Mouse (Mus musculus) heart, adult 2 months (tissue): ENCODE results near the gene Prpf3. TPM values are rescaled to one million over a fixed set of nuclear protein-coding genes. Genes with fewer than 3 reads are reported as not detected.

Experiments
- DNase-seq, 2 experiments: peaks; one replicate each; pipeline ENCODE4 v3.0.0; 2021
- H3K27ac ChIP-seq: fragments of 200-600 bp; 2 replicates; pipeline ENCODE4 v1.8.1; 2022
- H3K27me3 ChIP-seq: fragments of 200-500 bp; 2 replicates; pipeline ENCODE4 v1.6.1; 2012; ENCODE audit warnings: mild to moderate bottlenecking, low read length, inconsistent platforms, mixed read lengths; ENCODE audit not compliant: control insufficient read depth, insufficient read depth
- H3K36me3 ChIP-seq: fragments of 200-500 bp; 2 replicates; pipeline ENCODE4 v1.6.1; 2012; ENCODE audit warnings: low read length, inconsistent platforms; ENCODE audit not compliant: control insufficient read depth, insufficient read depth
- H3K4me1 ChIP-seq: fragments of 200-500 bp; 2 replicates; pipeline ENCODE4 v1.6.1; 2011; ENCODE audit warnings: low read length; ENCODE audit not compliant: control insufficient read depth, insufficient read depth
- H3K4me3 ChIP-seq: fragments of 200-600 bp; 2 replicates; pipeline ENCODE4 v1.8.1; 2022
- H3K79me2 ChIP-seq: fragments of 200-500 bp; replicated peaks from 2 replicates; pipeline ENCODE4 v1.6.1; 2012; ENCODE audit warnings: mild to moderate bottlenecking, inconsistent platforms, low read length, moderate library complexity, mixed read lengths; ENCODE audit not compliant: control insufficient read depth, insufficient read depth
- H3K9ac ChIP-seq: fragments of 200-500 bp; 2 replicates; pipeline ENCODE4 v1.6.1; 2012; ENCODE audit warnings: low read depth, mild to moderate bottlenecking, control low read depth, inconsistent platforms, low read length, mixed read lengths
- CTCF ChIP-seq: fragments of 200-600 bp; IDR thresholded peaks from 2 replicates; pipeline ENCODE4 v1.8.1; 2022; ENCODE audit warnings: antibody characterized with exemption, mild to moderate bottlenecking, moderate library complexity
- EP300 ChIP-seq: fragments of 200-500 bp; IDR thresholded peaks from 2 replicates; pipeline ENCODE4 v1.6.1; 2011; ENCODE audit warnings: low read depth, low read length, control low read depth; ENCODE audit not compliant: insufficient read depth
- POLR2A ChIP-seq: fragments of 200-500 bp; IDR thresholded peaks from 2 replicates; pipeline ENCODE4 v1.6.1; 2011; ENCODE audit warnings: mild to moderate bottlenecking, low read depth, low read length, control low read depth; ENCODE audit not compliant: insufficient read depth
- WGBS: fragments of 180-500 bp; shearing (Covaris S2); methylation state at CpG from one replicate; pipeline ENCODE4 v1.1.7; 2018; 5-methylcytosine and 5-hydroxymethylcytosine counted together
- intact Hi-C: fragments of 180-260 bp; cut with DNase I; formaldehyde crosslinking; loops from one replicate; pipeline ENCODE4 v1.15.1; 2025
- polyA plus RNA-seq: library from polyadenylated mRNA; depleted of rRNA; stranded (reverse); fragments of >200 nt; gene quantifications from 2 replicates; pipeline ENCODE4 v1.2.3, GENCODE M21; 2012
- total RNA-seq, 2 experiments: library from RNA; stranded (reverse); gene quantifications; 2 replicates each; pipeline ENCODE4 v1.2.3; 2021

Gene Prpf3
- total and polyA plus RNA-seq, 3 experiments, result 9.3 to 24.0 (median 19.4) TPM

DNA sequence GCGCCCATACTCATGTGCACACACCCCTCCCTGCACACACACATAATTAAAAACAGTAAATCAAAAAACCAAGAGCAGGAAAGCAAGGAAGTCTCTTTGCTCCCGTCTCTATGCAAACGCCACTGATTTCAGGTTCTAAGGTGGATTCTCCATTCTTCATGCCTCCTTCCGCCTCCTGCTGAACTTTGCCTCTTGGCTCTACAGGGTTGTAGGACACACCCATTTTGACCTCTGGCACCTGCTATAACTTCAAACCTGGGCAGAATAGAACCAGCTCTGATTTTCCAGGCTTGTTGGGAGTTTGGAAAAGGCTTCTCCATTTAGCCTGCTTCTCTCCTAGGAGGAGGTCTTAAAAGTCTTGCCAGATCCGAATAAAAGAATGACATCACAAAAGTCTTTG lies 28.7 kb upstream of the Prpf3 start:
- intact Hi-C loops, result loop anchor here (5.0 kb wide), 1 partner anchor 168 kb away; no protein-coding TSS in a partner anchor
- no peaks in the 10 kb centered on the region for H3K27me3 ChIP-seq

DNA sequence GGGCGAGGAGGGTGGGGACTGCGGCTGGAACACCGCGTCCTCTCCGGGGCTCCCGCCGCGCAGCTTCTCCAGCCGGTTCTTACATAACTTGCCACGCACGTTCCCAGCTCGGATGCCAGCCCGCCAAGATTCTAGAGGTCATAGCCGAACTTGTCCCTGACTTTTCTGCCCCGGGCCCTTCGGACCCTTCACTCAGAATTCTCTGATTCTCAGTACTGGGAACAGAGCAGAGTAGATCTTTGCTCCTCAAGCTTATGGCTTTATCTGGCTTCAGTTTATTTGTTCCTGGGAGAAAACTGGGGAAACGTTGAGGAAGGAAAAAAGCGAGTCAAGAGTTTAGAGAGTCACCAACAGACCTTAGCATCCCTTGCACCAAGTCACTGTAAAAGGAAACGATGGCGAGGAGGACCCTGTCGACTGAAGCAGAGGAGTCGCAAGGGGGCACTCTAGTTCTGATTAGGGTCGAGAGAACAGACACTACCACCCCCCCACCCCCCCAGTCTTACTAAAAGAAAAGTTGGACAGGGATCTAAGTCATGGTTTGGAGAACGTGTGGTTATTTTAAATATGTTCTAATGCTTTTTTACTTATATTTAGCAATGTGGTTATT lies 27.2 kb upstream of the Prpf3 start:
- H3K27ac ChIP-seq, result peak overlapping the region; percentile 66
- intact Hi-C loops, result loop anchor here (1.0 to 5.0 kb wide), 2 partner anchors 24 to 169 kb away; no protein-coding TSS in a partner anchor
- no peaks in the 10 kb centered on the region for H3K27me3 ChIP-seq
- DNase-seq, result peak; percentile 72 to 76
- TF ChIP-seq CTCF (peak; percentile 82), EP300 (0 out of 2 replicates have a peak, but pooled peaks have one; percentile 17), POLR2A (no peak)
- peaks cover 3% of the 10 kb centered on the region for H3K4me1 ChIP-seq
- H3K4me3 ChIP-seq, result peak overlapping the region; percentile 66
- H3K9ac ChIP-seq, result peak overlapping the region; percentile 68
- WGBS, result under 1% methylated on average over 24 of the region's 24 CpGs
- no peaks in the 10 kb centered on the region for H3K79me2 ChIP-seq
- H3K36me3 ChIP-seq, result 0 out of 2 replicates have a peak, but pooled peaks cover 3% of the 10 kb centered on the region

More for the DNA sequence above, 28.7 kb upstream of the Prpf3 start:
- DNase-seq, result no peak
- Histone ChIP-seq H3K27ac (no peak overlapping the region), H3K4me3 (no peak overlapping the region), H3K79me2 (no peaks in the 10 kb centered on the region), H3K36me3 (0 out of 2 replicates have a peak, but pooled peaks cover 3% of the 10 kb centered on the region), H3K9ac (no peak overlapping the region), H3K4me1 (peaks cover 3% of the 10 kb centered on the region)
- WGBS, result 93% methylated on average over 5 of the region's 5 CpGs
- TF ChIP-seq CTCF, result no peak
- no peak for TF ChIP-seq EP300
- TF ChIP-seq POLR2A, result no peak

DNA sequence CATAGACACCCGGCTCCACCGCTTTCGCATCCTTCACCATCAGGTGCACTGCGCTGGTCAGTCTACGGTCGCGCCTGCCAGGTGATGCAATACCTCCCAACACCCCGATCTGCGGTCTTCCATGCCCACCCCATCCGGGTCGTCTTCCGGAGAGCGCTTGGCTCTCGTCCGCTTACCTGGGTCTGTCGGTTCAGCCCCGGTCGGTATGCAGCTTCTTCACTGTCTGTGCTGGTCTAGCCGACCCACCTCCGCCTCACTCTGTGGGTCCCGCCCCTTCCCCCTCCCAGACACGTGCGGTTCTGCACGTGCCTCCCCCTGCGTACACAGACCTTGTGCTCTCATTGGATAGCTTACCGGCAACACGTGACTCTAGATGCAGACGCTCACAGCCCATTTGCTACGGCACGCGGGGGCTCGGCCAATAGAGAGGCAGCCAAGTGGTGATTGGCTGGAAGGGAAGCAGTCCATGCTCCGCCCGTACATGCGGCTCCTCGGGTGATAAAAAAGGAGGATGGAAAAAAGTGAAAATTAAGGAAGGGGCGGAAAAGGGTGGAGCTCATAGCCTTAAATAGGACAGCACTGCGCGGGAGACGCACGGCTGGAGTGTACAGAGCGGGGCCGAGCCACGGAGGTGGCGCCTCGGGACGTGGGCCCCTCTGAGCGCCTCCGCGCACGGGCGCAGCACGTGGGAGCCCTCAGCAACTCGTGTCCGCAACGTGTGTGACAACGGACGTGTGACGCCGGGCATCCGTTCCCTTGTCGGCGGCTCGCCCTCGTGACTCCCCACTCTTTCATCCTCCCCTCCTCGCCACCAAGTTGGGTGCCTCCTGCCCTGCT lies 26.5 kb upstream of the Prpf3 start, which contains the start of gene Ciart:
TSS of gene Ciart (minus strand) at position 273 of the 837 bp plus-strand sequence.
- Histone ChIP-seq H3K4me1 (peaks cover 3% of the 10 kb centered on the region), H3K27ac (peak within 1 kb of the TSS; percentile 66), H3K9ac (peak within 1 kb of the TSS; percentile 75), H3K4me3 (peak within 1 kb of the TSS; percentile 66), H3K27me3 (no peaks in the 10 kb centered on the region), H3K36me3 (0 out of 2 replicates have a peak, but pooled peaks cover 3% of the 10 kb centered on the region), H3K79me2 (no peaks in the 10 kb centered on the region)
- peak; percentile 90 to 95 for DNase-seq
- TF ChIP-seq EP300, result peak; percentile 95
- TF ChIP-seq POLR2A, result peak; percentile 81
- no peak for TF ChIP-seq CTCF
- under 1% methylated on average over 66 of the region's 66 CpGs for WGBS
- intact Hi-C loops, result loop anchor here (5.0 kb wide), 1 partner anchor 170 kb away; no protein-coding TSS in a partner anchor

DNA sequence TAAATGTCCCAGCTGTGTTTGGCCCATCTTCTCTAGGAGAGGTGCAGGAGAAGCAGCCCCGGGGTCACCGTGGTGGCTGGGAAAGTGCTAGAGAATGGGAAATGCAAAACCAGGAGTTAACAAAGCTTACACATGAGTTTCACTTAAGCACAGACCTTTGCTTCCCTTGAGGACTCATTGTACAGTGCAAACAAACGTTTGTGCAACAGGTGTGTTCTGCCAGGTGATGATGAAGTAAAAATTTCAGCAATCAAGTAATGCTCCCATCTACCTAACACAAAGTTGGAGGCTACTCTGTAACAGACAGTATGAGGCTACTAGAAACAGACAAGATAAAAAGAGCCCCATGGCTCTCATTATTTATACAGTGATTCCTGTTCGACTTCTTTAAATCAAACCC lies 23.4 kb upstream of the Prpf3 start:
- Histone ChIP-seq H3K9ac (no peak overlapping the region), H3K27me3 (no peaks in the 10 kb centered on the region), H3K4me1 (peaks cover 3% of the 10 kb centered on the region), H3K36me3 (0 out of 2 replicates have a peak, but pooled peaks cover 3% of the 10 kb centered on the region), H3K4me3 (no peak overlapping the region), H3K79me2 (0 out of 2 replicates have a peak, but pooled peaks cover 1% of the 10 kb centered on the region), H3K27ac (no peak overlapping the region)
- intact Hi-C loops, result no loop called here
- TF ChIP-seq EP300 (no peak), CTCF (no peak), POLR2A (no peak)
- WGBS, result 92% methylated on average over 4 of the region's 4 CpGs
- DNase-seq, result no peak

DNA sequence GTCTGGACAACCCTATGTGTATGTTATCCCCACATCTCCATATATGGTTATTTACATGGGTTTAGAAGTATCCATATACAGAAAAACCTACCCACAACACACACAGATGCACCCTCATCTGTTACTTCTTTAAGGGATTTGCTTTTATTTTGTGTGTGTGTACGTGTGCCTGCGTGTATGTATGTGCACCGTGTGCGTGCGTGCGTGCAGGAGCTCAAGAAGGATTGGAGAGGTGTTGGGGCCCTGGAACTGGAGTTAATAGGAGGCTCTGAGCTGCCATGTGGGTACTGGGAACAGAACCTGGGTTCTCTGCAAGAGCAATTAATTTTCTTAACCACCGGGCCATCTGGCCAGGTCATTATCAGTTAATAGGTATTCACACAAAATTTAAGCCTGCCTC lies 16.4 kb upstream of the Prpf3 start:
- WGBS, result 58% methylated on average over 7 of the region's 7 CpGs
- Histone ChIP-seq H3K79me2 (peaks cover 5% of the 10 kb centered on the region; the same call in 1 of the 2 replicates), H3K27ac (peak overlapping the region; percentile 77), H3K27me3 (no peaks in the 10 kb centered on the region), H3K4me3 (peak overlapping the region; percentile 68), H3K4me1 (peaks cover 3% of the 10 kb centered on the region), H3K9ac (peak overlapping the region; percentile 52), H3K36me3 (no peaks in the 10 kb centered on the region; the same call in 1 of the 2 replicates)
- DNase-seq, result no peak
- intact Hi-C loops, result no loop called here
- TF ChIP-seq CTCF, result no peak
- no peak for TF ChIP-seq EP300
- no peak for TF ChIP-seq POLR2A
